Mouse (Mus musculus): ENCODE measurements around the gene 1700016C15Rik. TPM values are rescaled to one million over a fixed set of nuclear protein-coding genes. Genes with fewer than 3 reads are reported as not detected.

Gene 1700016C15Rik
- polyA plus RNA-seq, 1 experiment from 2014 or later = not detected

- 61% methylated on average over 3 of the region's 3 CpGs for WGBS
- Histone ChIP-seq H3K36me3 (ENCODE audit: control insufficient read depth, insufficient read depth, low read length) (no peaks in the 10 kb centered on the region), H3K4me1 (ENCODE audit: control insufficient read depth in 2 of 2, insufficient read depth in 2 of 2, low read length in 2 of 2) (peaks cover 0 to 7% of the 10 kb centered on the region in 2 experiments; a peak in 1 of 4 replicates), H3K27me3 (ENCODE audit: control insufficient read depth, insufficient read depth, low read length) (no peaks in the 10 kb centered on the region), H3K4me3 (ENCODE audit: control insufficient read depth in 1 of 2, insufficient read depth in 1 of 2, low read depth in 1 of 2, low read length in 2 of 2) (no peak overlapping the region), H3K9ac (ENCODE audit: low read length) (no peak overlapping the region), H3K27ac (replicated peaks in 1 of 2; ENCODE audit: control insufficient read depth in 1 of 2, insufficient read depth in 1 of 2, low read depth in 2 of 2, low read length in 2 of 2) (no peak overlapping the region), H3K4me2 (ENCODE audit: low read length) (no peak overlapping the region), H3K9me3 (ENCODE audit: control insufficient read depth, low read length) (no peaks in the 10 kb centered on the region)
- no peak for ATAC-seq (ENCODE audit: insufficient number of reproducible peaks, insufficient read depth, low FRiP score, low read depth)
Observed at GRCm38 (mm10) chr1:177719029-177719427, 10.6 kb upstream of the 1700016C15Rik start.

GRCm38 (mm10) chr1:177723786-177724185 lies 5.8 kb upstream of the 1700016C15Rik start:
- ATAC-seq (ENCODE audit: insufficient number of reproducible peaks, insufficient read depth, low FRiP score, low read depth) = no peak
- 75% methylated on average over 4 of the region's 4 CpGs for WGBS
- no peaks in the 10 kb centered on the region for H3K27me3 ChIP-seq (ENCODE audit: control insufficient read depth, insufficient read depth, low read length)

GRCm38 (mm10) chr1:177726870-177727269 lies 2.7 kb upstream of the 1700016C15Rik start:
- H3K9me3 ChIP-seq (ENCODE audit: control insufficient read depth, low read length) = peaks cover 7% of the 10 kb centered on the region

More at GRCm38 (mm10) chr1:177723786-177724185, 5.8 kb upstream of the 1700016C15Rik start:
- Histone ChIP-seq H3K4me3 (ENCODE audit: control insufficient read depth in 1 of 2, insufficient read depth in 1 of 2, low read depth in 1 of 2, low read length in 2 of 2) (no peak overlapping the region), H3K9me3 (ENCODE audit: control insufficient read depth, low read length) (no peaks in the 10 kb centered on the region), H3K4me1 (ENCODE audit: control insufficient read depth in 2 of 2, insufficient read depth in 2 of 2, low read length in 2 of 2) (no peaks in the 10 kb centered on the region), H3K9ac (ENCODE audit: low read length) (no peak overlapping the region), H3K27ac (replicated peaks in 1 of 2; ENCODE audit: control insufficient read depth in 1 of 2, insufficient read depth in 1 of 2, low read depth in 2 of 2, low read length in 2 of 2) (no peak overlapping the region), H3K36me3 (ENCODE audit: control insufficient read depth, insufficient read depth, low read length) (no peaks in the 10 kb centered on the region), H3K4me2 (ENCODE audit: low read length) (no peak overlapping the region)

GRCm38 (mm10) chr1:177727883-177728525 lies 1.6 kb upstream of the 1700016C15Rik start:
- WGBS = 78% methylated on average over 3 of the region's 3 CpGs
- Histone ChIP-seq H3K4me1 (ENCODE audit: control insufficient read depth in 2 of 2, insufficient read depth in 2 of 2, low read length in 2 of 2) (no peaks in the 10 kb centered on the region), H3K36me3 (ENCODE audit: control insufficient read depth, insufficient read depth, low read length) (no peaks in the 10 kb centered on the region), H3K4me2 (ENCODE audit: low read length) (no peak overlapping the region), H3K27me3 (ENCODE audit: control insufficient read depth, insufficient read depth, low read length) (no peaks in the 10 kb centered on the region), H3K4me3 (ENCODE audit: control insufficient read depth in 1 of 2, insufficient read depth in 1 of 2, low read depth in 1 of 2, low read length in 2 of 2) (no peak overlapping the region), H3K27ac (replicated peaks in 1 of 2; ENCODE audit: control insufficient read depth in 1 of 2, insufficient read depth in 1 of 2, low read depth in 2 of 2, low read length in 2 of 2) (no peak overlapping the region), H3K9me3 (ENCODE audit: control insufficient read depth, low read length) (peaks cover 7% of the 10 kb centered on the region), H3K9ac (ENCODE audit: low read length) (no peak overlapping the region)
- ATAC-seq (ENCODE audit: insufficient number of reproducible peaks, insufficient read depth, low FRiP score, low read depth) = no peak

More at GRCm38 (mm10) chr1:177726870-177727269, 2.7 kb upstream of the 1700016C15Rik start:
- Histone ChIP-seq H3K27me3 (ENCODE audit: control insufficient read depth, insufficient read depth, low read length) (no peaks in the 10 kb centered on the region), H3K4me2 (ENCODE audit: low read length) (no peak overlapping the region), H3K4me1 (ENCODE audit: control insufficient read depth in 2 of 2, insufficient read depth in 2 of 2, low read length in 2 of 2) (no peaks in the 10 kb centered on the region), H3K36me3 (ENCODE audit: control insufficient read depth, insufficient read depth, low read length) (no peaks in the 10 kb centered on the region), H3K4me3 (ENCODE audit: control insufficient read depth in 1 of 2, insufficient read depth in 1 of 2, low read depth in 1 of 2, low read length in 2 of 2) (no peak overlapping the region), H3K27ac (replicated peaks in 1 of 2; ENCODE audit: control insufficient read depth in 1 of 2, insufficient read depth in 1 of 2, low read depth in 2 of 2, low read length in 2 of 2) (no peak overlapping the region), H3K9ac (ENCODE audit: low read length) (no peak overlapping the region)
- 52% methylated on average over 5 of the region's 5 CpGs for WGBS
- ATAC-seq (ENCODE audit: insufficient number of reproducible peaks, insufficient read depth, low FRiP score, low read depth) = no peak

GRCm38 (mm10) chr1:177731973-177732372 lies 2.4 kb downstream of the 1700016C15Rik start:
- no peak for ATAC-seq (ENCODE audit: insufficient number of reproducible peaks, insufficient read depth, low FRiP score, low read depth)
- Histone ChIP-seq H3K27ac (replicated peaks in 1 of 2; ENCODE audit: control insufficient read depth in 1 of 2, insufficient read depth in 1 of 2, low read depth in 2 of 2, low read length in 2 of 2) (no peak overlapping the region), H3K4me2 (ENCODE audit: low read length) (no peak overlapping the region), H3K27me3 (ENCODE audit: control insufficient read depth, insufficient read depth, low read length) (no peaks in the 10 kb centered on the region), H3K4me1 (ENCODE audit: control insufficient read depth in 2 of 2, insufficient read depth in 2 of 2, low read length in 2 of 2) (no peaks in the 10 kb centered on the region), H3K9me3 (ENCODE audit: control insufficient read depth, low read length) (peaks cover 7% of the 10 kb centered on the region), H3K4me3 (ENCODE audit: control insufficient read depth in 1 of 2, insufficient read depth in 1 of 2, low read depth in 1 of 2, low read length in 2 of 2) (no peak overlapping the region), H3K9ac (ENCODE audit: low read length) (no peak overlapping the region), H3K36me3 (ENCODE audit: control insufficient read depth, insufficient read depth, low read length) (no peaks in the 10 kb centered on the region)
- 81% methylated on average over 3 of the region's 3 CpGs for WGBS

GRCm38 (mm10) chr1:177737505-177738105 lies 8.0 kb downstream of the 1700016C15Rik start:
- Histone ChIP-seq H3K9ac (ENCODE audit: low read length) (no peak overlapping the region), H3K27me3 (ENCODE audit: control insufficient read depth, insufficient read depth, low read length) (no peaks in the 10 kb centered on the region), H3K27ac (replicated peaks in 1 of 2; ENCODE audit: control insufficient read depth in 1 of 2, insufficient read depth in 1 of 2, low read depth in 2 of 2, low read length in 2 of 2) (no peak overlapping the region), H3K4me1 (ENCODE audit: control insufficient read depth in 2 of 2, insufficient read depth in 2 of 2, low read length in 2 of 2) (no peaks in the 10 kb centered on the region), H3K36me3 (ENCODE audit: control insufficient read depth, insufficient read depth, low read length) (no peaks in the 10 kb centered on the region), H3K4me3 (ENCODE audit: control insufficient read depth in 1 of 2, insufficient read depth in 1 of 2, low read depth in 1 of 2, low read length in 2 of 2) (no peak overlapping the region), H3K4me2 (ENCODE audit: low read length) (no peak overlapping the region), H3K9me3 (ENCODE audit: control insufficient read depth, low read length) (no peaks in the 10 kb centered on the region)
- no peak for ATAC-seq (ENCODE audit: insufficient number of reproducible peaks, insufficient read depth, low FRiP score, low read depth)
- 55% methylated on average over 6 of the region's 6 CpGs for WGBS

- no peak overlapping the region for H3K9ac ChIP-seq (ENCODE audit: low read length)
- ATAC-seq (ENCODE audit: insufficient number of reproducible peaks, insufficient read depth, low FRiP score, low read depth) = no peak
- H3K4me2 ChIP-seq (ENCODE audit: low read length) = no peak overlapping the region
- no peaks in the 10 kb centered on the region for H3K36me3 ChIP-seq (ENCODE audit: control insufficient read depth, insufficient read depth, low read length)
- WGBS = 42% methylated on average over 1 of the region's 1 CpGs
- no peaks in the 10 kb centered on the region for H3K9me3 ChIP-seq (ENCODE audit: control insufficient read depth, low read length)
- H3K27me3 ChIP-seq (ENCODE audit: control insufficient read depth, insufficient read depth, low read length) = no peaks in the 10 kb centered on the region
- H3K4me3 ChIP-seq (ENCODE audit: control insufficient read depth in 1 of 2, insufficient read depth in 1 of 2, low read depth in 1 of 2, low read length in 2 of 2) = no peak overlapping the region
- H3K27ac ChIP-seq (replicated peaks in 1 of 2; ENCODE audit: control insufficient read depth in 1 of 2, insufficient read depth in 1 of 2, low read depth in 2 of 2, low read length in 2 of 2) = no peak overlapping the region
- H3K4me1 ChIP-seq (ENCODE audit: control insufficient read depth in 2 of 2, insufficient read depth in 2 of 2, low read length in 2 of 2) = no peaks in the 10 kb centered on the region
Observed at GRCm38 (mm10) chr1:177740707-177741106, 11.1 kb downstream of the 1700016C15Rik start.

Data from heart, embryonic 14.5 days (tissue).